Comparison of ENCODE assay signal across 9 mouse cellular contexts in the genomic region with DNA sequence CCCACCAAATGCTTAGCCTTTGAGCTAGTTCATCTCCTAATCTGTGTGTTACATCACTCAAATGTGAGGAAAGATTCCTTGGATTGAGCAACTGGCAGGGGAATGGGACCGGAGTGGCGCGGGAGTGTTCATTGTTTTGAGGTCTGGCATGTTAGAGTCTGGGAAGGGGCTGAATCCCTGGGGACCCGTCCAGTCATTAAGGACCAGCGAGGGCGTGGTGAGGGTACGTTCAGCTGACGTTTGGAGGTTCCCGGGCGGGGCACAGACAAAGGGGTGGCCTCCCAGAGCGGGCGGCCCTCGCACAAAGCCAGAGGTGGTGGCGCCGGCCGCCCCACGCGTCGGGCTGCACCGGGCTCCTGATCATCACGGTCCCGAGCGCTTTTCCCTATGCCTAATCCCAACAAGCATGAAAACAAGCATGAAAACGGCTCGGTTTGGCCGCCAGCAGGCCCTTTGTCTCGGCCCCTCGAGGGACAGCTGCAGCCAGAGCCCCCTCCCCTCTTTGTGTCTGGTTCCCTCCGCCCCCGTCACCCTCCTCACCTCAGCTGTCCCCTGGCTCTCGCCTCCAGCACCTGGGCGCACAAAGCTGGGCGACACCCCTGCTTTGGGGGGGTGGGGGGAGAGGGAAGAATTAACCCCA. TPM values are rescaled to one million over a fixed set of nuclear protein-coding genes. Genes with fewer than 3 reads are reported as not detected.
A peak's percentile ranks its signal among the peaks of the same experiment; 100 is the strongest.
DNase-seq lines count a peak whose midpoint lies in the region; ATAC-seq and TF ChIP-seq lines count a peak whose summit lies in the region.
"Had no signal": no experiment of that assay in that cellular context is flagged by ENCODE, and none has a peak within 500 bp of the region (broad histone marks: within the 10 kb centered on the region; RNA-seq: fewer than 3 reads in every experiment).

No protein-coding gene starts in this region.

- H3K27ac ChIP-seq in lung, embryonic 14.5 days (ENCODE audit: low read depth): no peak overlapping the region
- H3K27ac ChIP-seq in embryonic facial prominence, embryonic 15.5 days (replicated peaks): no peak overlapping the region
- 0 out of 2 replicates have a peak overlapping the region, but pooled peaks have one; percentile 30 for H3K27ac ChIP-seq in limb, embryonic 11.5 days (replicated peaks; ENCODE audit: low read depth, low read length)

- ATAC-seq in lung, embryonic 14.5 days (ENCODE audit: insufficient read depth): peak; percentile 60
- ATAC-seq in embryonic facial prominence, embryonic 15.5 days (ENCODE audit: insufficient number of reproducible peaks, low FRiP score, low TSS enrichment, low read depth): 0 out of 2 replicates have a peak, but pooled peaks have one; percentile 60
- ATAC-seq in limb, embryonic 11.5 days (ENCODE audit: insufficient number of reproducible peaks, low FRiP score, low TSS enrichment, low read depth): peak; percentile 71; the same call in 1 of the 2 replicates

- peak; percentile 41 for DNase-seq in lung, embryonic 14.5 days
- no peak for DNase-seq in lung, postnatal 36 days
- peak; percentile 76 for DNase-seq in limb, embryonic 11.5 days (ENCODE audit: low spot score)
- peak; percentile 76 for DNase-seq in retina, embryonic 14.5 days (ENCODE audit: low spot score)
- no peak for DNase-seq in left cerebral cortex, postnatal 25 days (ENCODE audit: low spot score in 2 of 2)
- no peak for DNase-seq in natural killer cell, adult 2 months (ENCODE audit: low spot score in 2 of 2)
- DNase-seq in cerebellum, adult 11 months: no peak
- DNase-seq: heart, postnatal 36 days had no signal

- 4% methylated on average over 33 of the region's 33 CpGs for WGBS in lung, embryonic 14.5 days
- 1% methylated on average over 33 of the region's 33 CpGs for WGBS in embryonic facial prominence, embryonic 15.5 days
- 3% methylated on average over 32 of the region's 33 CpGs for WGBS in limb, embryonic 11.5 days

- H3K27me3 ChIP-seq in lung, embryonic 14.5 days (ENCODE audit: insufficient read depth, low read length): peaks cover 23% of the 10 kb centered on the region; the same call in 1 of the 2 replicates
- peaks cover 7% of the 10 kb centered on the region; the same call in 1 of the 2 replicates for H3K27me3 ChIP-seq in embryonic facial prominence, embryonic 15.5 days
- H3K27me3 ChIP-seq in limb, embryonic 11.5 days (ENCODE audit: control insufficient read depth, insufficient read depth, low read length): no peaks in the 10 kb centered on the region

- peak overlapping the region; percentile 50 for H3K9ac ChIP-seq in lung, embryonic 14.5 days
- H3K9ac ChIP-seq in embryonic facial prominence, embryonic 15.5 days: no peak overlapping the region
- H3K9ac ChIP-seq in limb, embryonic 11.5 days (ENCODE audit: low read length): peak overlapping the region; percentile 78

- H3K4me2 ChIP-seq in lung, embryonic 14.5 days: peak overlapping the region; percentile 65
- H3K4me2 ChIP-seq in embryonic facial prominence, embryonic 15.5 days (replicated peaks): peak overlapping the region; percentile 64
- peak overlapping the region; percentile 76 for H3K4me2 ChIP-seq in limb, embryonic 11.5 days (ENCODE audit: low read depth, severe bottlenecking)

- intact Hi-C loops in left cerebral cortex, postnatal 25 days (cut with DNase I): no loop called here

- H3K4me3 ChIP-seq in lung, embryonic 14.5 days (ENCODE audit: low read depth, low read length): peak overlapping the region; percentile 31
- H3K4me3 ChIP-seq in embryonic facial prominence, embryonic 15.5 days (replicated peaks): peak overlapping the region; percentile 31
- peak overlapping the region; percentile 30 for H3K4me3 ChIP-seq in limb, embryonic 11.5 days (ENCODE audit: low read depth, low read length)

- H3K36me3 ChIP-seq in lung, embryonic 14.5 days (ENCODE audit: insufficient read depth): no peaks in the 10 kb centered on the region
- no peaks in the 10 kb centered on the region for H3K36me3 ChIP-seq in embryonic facial prominence, embryonic 15.5 days
- no peaks in the 10 kb centered on the region for H3K36me3 ChIP-seq in limb, embryonic 11.5 days (ENCODE audit: control insufficient read depth, insufficient read depth, low read length)

- TF ChIP-seq CTCF in lung, embryonic 14.5 days (IDR thresholded peaks at IDR 0.05; ENCODE audit: low read depth): no peak

- H3K4me1 ChIP-seq in lung, embryonic 14.5 days (ENCODE audit: insufficient read depth): no peaks in the 10 kb centered on the region
- H3K4me1 ChIP-seq in embryonic facial prominence, embryonic 15.5 days: peaks cover 11% of the 10 kb centered on the region
- peaks cover 7% of the 10 kb centered on the region; the same call in 1 of the 2 replicates for H3K4me1 ChIP-seq in limb, embryonic 11.5 days (ENCODE audit: control insufficient read depth, insufficient read depth, low read length)

- no peaks in the 10 kb centered on the region for H3K9me3 ChIP-seq in lung, embryonic 14.5 days (ENCODE audit: low read depth, low read length)
- H3K9me3 ChIP-seq in embryonic facial prominence, embryonic 15.5 days (replicated peaks): no peaks in the 10 kb centered on the region
- no peaks in the 10 kb centered on the region for H3K9me3 ChIP-seq in limb, embryonic 11.5 days (ENCODE audit: control insufficient read depth, low read length)

RNA-seq across cellular contexts. Expression of a gene that starts 10.2 kb away (rescaled TPM):
- polyA plus RNA-seq in lung, embryonic 14.5 days (2014; fragmentation: Nextera tagmentation; extraction: Ambion mirVana): 2.7 and 3.2 TPM in 2 replicates
- 4.7 and 5.2 TPM in 2 replicates for polyA plus RNA-seq in embryonic facial prominence, embryonic 15.5 days (2015; fragmentation: Nextera tagmentation; extraction: Ambion mirVana)
- 1.6 and 2.2 TPM in 2 replicates for polyA plus RNA-seq in limb, embryonic 11.5 days (2014; fragmentation: Nextera tagmentation; extraction: Ambion mirVana)
- 10 to 100 TPM; 74.8 to 76.0 TPM for total RNA-seq in left cerebral cortex, postnatal 25 days (2021)

RNA-seq across cellular contexts. Expression of a gene that starts 57.6 kb away (rescaled TPM):
- polyA plus RNA-seq in lung, embryonic 14.5 days (2014; fragmentation: Nextera tagmentation; extraction: Ambion mirVana): 510 and 528 TPM in 2 replicates
- 431 and 455 TPM in 2 replicates for polyA plus RNA-seq in embryonic facial prominence, embryonic 15.5 days (2015; fragmentation: Nextera tagmentation; extraction: Ambion mirVana)
- polyA plus RNA-seq in limb, embryonic 11.5 days (2014; fragmentation: Nextera tagmentation; extraction: Ambion mirVana): 542 and 572 TPM in 2 replicates
- 10 to 100 TPM; 92.5 to 93.7 TPM for total RNA-seq in left cerebral cortex, postnatal 25 days (2021)

Comparison
In these comparisons a context has a peak if more than half of its experiments do, and no peak if none do; other contexts are left out.
1. DNase-seq: peak in lung, embryonic 14.5 days (single experiment), limb, embryonic 11.5 days (single experiment) and retina, embryonic 14.5 days (single experiment); none in lung, postnatal 36 days (single experiment), left cerebral cortex, postnatal 25 days (0 of 2), natural killer cell, adult 2 months (0 of 2) and cerebellum, adult 11 months (single experiment).
2. Peak in every context shown above with its lines, with median percentiles within 50 percentile points of each other: ATAC-seq, H3K4me2 ChIP-seq and H3K4me3 ChIP-seq.